Comparison of ENCODE assay signal across 12 mouse cellular contexts in genomic region chr12:13597026-13597425, GRCm38 (mm10).
"Had no signal": no experiment of that assay in that cellular context is flagged by ENCODE, and none has a peak within 500 bp of the region (broad histone marks: within the 10 kb centered on the region; RNA-seq: fewer than 3 reads in every experiment).

No protein-coding gene starts in this region.

- DNase-seq: lung, adult 18-20 months; lung, embryonic 14.5 days; lung, postnatal 10 days; lung, postnatal 4 days; midbrain, embryonic 14.5 days; retina, postnatal 1 day; right cerebral cortex, postnatal 25 days; right cerebral cortex, postnatal 4 days; spleen, adult 18-20 months; thymus, adult 2 months; thymus, postnatal 25 days; thymus, postnatal 4 days had no signal
